Mouse (Mus musculus) testis, adult 2 months (tissue): ENCODE measurements around the gene Mospd3. TPM values are rescaled to one million over a fixed set of nuclear protein-coding genes. Genes with fewer than 3 reads are reported as not detected.
A peak's percentile ranks its signal among the peaks of the same experiment; 100 is the strongest.

ENCODE experiments used
- H3K27ac ChIP-seq: fragments of 200-500 bp; 2 replicates; pipeline ENCODE4 v1.5.1; 2012; ENCODE audit warnings: low read depth, low read length; ENCODE audit not compliant: control insufficient read depth, insufficient read depth
- H3K27me3 ChIP-seq: fragments of 200-500 bp; 2 replicates; pipeline ENCODE4 v1.6.1; 2012; ENCODE audit warnings: mild to moderate bottlenecking, low read length, moderate library complexity; ENCODE audit not compliant: control insufficient read depth, insufficient read depth
- H3K36me3 ChIP-seq: fragments of 200-500 bp; 2 replicates; pipeline ENCODE4 v1.6.1; 2012; ENCODE audit warnings: mild to moderate bottlenecking, low read length; ENCODE audit not compliant: control insufficient read depth, insufficient read depth
- H3K4me1 ChIP-seq: fragments of 200-500 bp; 2 replicates; pipeline ENCODE4 v1.6.1; 2012; ENCODE audit warnings: low read length; ENCODE audit not compliant: control insufficient read depth, insufficient read depth
- H3K4me3 ChIP-seq: fragments of 200-500 bp; 2 replicates; pipeline ENCODE4 v1.5.1; 2012; ENCODE audit warnings: low read depth, mild to moderate bottlenecking, low read length, moderate library complexity, mixed read lengths; ENCODE audit not compliant: control insufficient read depth
- CTCF ChIP-seq: fragments of 200-500 bp; IDR thresholded peaks from 2 replicates; pipeline ENCODE4 v1.5.1; 2012; ENCODE audit warnings: low read depth, mild to moderate bottlenecking, inconsistent platforms, low read length, moderate library complexity; ENCODE audit not compliant: control insufficient read depth, insufficient read depth, insufficient replicate concordance
- POLR2A ChIP-seq: fragments of 200-500 bp; IDR thresholded peaks from 2 replicates; pipeline ENCODE4 v1.6.1; 2012; ENCODE audit warnings: low read depth, mild to moderate bottlenecking, inconsistent platforms, low read length, moderate library complexity; ENCODE audit not compliant: control insufficient read depth
- polyA plus RNA-seq: library from polyadenylated mRNA; depleted of rRNA; stranded (reverse); fragments of >200 nt; gene quantifications from 2 replicates; pipeline ENCODE4 v1.2.3, GENCODE M21; 2012

Gene Mospd3
- polyA plus RNA-seq, 1 experiment: 45.2 TPM

DNA sequence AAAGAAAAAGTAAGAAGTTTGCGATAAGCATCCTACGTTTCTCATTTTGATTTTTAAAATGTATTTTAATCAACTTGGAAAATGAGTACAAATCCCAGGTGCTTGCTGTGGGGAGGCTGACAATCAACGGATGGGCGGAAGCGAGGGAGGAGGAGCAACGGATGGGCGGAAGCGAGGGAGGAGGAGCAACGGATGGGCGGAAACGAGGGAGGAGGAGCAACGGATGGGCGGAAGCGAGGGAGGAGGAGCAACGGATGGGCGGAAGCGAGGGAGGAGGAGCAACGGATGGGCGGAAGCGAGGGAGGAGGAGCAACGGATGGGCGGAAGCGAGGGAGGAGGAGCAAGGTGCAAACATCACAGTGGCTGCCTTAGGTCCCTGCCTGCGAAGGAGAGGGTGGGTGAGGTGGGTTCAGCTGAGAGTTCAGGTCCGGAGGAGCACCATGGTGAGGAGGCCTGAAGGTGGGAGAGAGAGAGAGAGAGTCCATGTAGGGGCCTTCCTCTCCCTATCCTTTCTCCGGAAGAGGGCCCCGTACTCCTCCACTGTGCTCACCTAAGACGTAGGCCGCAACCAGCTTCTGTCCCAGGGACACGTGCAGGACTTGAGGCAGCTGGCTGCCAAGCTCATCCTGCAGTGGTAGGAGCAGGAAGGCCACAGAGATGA lies 4.1 kb downstream of the Mospd3 start:
- no peaks in the 10 kb centered on the region for H3K36me3 ChIP-seq
- H3K4me3 ChIP-seq: peak overlapping the region; percentile 87
- TF ChIP-seq CTCF: no peak
- TF ChIP-seq POLR2A: peak; percentile 70; the same call in 1 of the 2 replicates
- H3K4me1 ChIP-seq: peaks cover 15% of the 10 kb centered on the region
- peak overlapping the region; percentile 90 for H3K27ac ChIP-seq
- no peaks in the 10 kb centered on the region for H3K27me3 ChIP-seq

DNA sequence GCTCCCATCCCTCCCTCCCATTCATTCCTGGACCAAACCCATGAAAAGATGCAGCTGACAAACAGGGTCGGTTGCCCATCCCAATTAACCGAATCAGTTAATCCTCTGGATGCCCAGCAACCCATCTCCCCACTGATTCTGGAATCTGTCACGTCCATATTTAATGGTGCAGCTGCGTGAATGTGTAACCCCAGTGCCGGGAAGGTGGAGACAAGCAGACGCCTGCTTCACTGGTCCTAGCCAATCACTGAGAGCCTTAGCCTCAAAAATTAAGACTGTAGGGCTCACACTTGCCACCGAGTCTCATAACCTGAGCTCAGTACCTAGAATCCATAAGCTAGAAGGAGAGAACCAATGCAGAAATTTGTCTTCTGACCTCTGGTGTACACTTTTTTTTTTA lies 4.9 kb downstream of the Mospd3 start:
- H3K36me3 ChIP-seq: no peaks in the 10 kb centered on the region
- H3K4me1 ChIP-seq: peaks cover 15% of the 10 kb centered on the region
- no peak overlapping the region for H3K27ac ChIP-seq
- no peak for TF ChIP-seq CTCF
- no peak for TF ChIP-seq POLR2A
- H3K27me3 ChIP-seq: no peaks in the 10 kb centered on the region
- no peak overlapping the region for H3K4me3 ChIP-seq

DNA sequence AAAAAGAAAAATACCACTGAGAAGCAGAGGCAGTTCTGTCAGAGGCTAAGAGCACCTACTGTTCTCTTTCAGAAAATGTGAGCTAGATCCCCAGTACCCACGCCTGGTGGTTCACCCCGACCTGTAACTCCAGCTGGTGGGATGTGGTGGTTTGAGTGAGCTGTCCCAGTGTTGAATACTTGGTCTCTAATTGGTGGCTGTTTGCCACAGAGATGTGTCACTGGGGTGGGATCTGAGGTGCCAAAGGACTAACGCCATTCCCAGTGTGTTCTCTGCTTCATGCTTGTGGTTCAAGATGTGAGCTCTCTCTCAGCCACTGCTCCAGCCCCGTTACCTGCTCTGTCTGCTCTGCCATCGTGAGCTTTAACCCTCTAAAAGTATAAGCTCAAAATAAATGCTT lies 10.4 kb downstream of the Mospd3 start:
- Histone ChIP-seq H3K36me3 (no peaks in the 10 kb centered on the region), H3K27me3 (no peaks in the 10 kb centered on the region), H3K27ac (no peak overlapping the region), H3K4me1 (peaks cover 2% of the 10 kb centered on the region), H3K4me3 (no peak overlapping the region)
- TF ChIP-seq CTCF: no peak

DNA sequence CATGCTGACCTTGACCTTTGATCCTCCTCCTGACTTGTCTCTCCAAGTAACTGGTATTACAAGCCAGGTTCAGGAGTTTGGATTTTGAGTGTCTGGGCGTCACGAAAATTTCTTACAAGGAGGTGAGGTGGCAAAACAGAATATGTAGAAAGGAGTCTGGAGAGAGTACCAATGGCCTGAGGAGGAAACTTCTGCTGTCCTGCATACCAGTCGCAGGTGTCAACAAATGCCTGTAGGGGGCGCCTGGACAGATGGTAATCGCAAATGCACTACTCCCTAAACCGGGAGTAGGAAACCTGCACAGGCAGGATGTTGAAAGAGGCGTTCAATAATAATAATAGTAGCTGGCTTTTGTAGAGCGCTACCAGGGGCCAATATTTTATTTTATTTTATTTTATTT lies 15.9 kb downstream of the Mospd3 start:
- no peaks in the 10 kb centered on the region for H3K27me3 ChIP-seq
- no peak overlapping the region for H3K4me3 ChIP-seq
- no peak overlapping the region for H3K27ac ChIP-seq
- peaks cover 16% of the 10 kb centered on the region for H3K4me1 ChIP-seq
- no peaks in the 10 kb centered on the region for H3K36me3 ChIP-seq
- TF ChIP-seq CTCF (peak; percentile 44; the same call in 1 of the 2 replicates), POLR2A (no peak)

DNA sequence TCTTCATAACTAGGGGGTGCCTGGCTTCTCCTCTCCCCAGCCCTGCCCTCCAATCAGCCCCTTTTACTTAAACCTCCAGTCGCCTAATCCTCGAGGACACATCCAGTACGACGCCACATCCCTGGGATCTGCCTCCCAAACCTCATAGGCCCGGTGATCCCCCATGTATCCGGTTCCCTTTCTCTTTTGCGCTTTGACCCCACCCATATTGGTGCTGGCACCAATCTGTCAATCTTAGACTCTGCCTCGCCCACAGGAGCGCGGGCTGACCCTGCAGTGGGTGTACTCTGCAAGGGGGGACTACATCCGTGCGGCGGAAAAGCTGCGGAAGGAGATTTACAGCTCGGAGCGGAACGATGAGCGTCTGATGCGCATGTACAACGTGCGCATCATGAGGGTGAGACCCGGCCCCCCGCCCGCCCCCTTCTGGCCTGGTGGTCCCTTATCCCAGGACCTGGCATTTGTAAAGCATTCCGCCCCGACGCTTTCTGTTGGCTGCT lies 17.1 kb downstream of the Mospd3 start:
- peak overlapping the region; percentile 53 for H3K4me3 ChIP-seq
- no peak overlapping the region for H3K27ac ChIP-seq
- TF ChIP-seq CTCF (no peak), POLR2A (no peak)
- peaks cover 16% of the 10 kb centered on the region for H3K4me1 ChIP-seq
- H3K27me3 ChIP-seq: no peaks in the 10 kb centered on the region
- H3K36me3 ChIP-seq: no peaks in the 10 kb centered on the region

DNA sequence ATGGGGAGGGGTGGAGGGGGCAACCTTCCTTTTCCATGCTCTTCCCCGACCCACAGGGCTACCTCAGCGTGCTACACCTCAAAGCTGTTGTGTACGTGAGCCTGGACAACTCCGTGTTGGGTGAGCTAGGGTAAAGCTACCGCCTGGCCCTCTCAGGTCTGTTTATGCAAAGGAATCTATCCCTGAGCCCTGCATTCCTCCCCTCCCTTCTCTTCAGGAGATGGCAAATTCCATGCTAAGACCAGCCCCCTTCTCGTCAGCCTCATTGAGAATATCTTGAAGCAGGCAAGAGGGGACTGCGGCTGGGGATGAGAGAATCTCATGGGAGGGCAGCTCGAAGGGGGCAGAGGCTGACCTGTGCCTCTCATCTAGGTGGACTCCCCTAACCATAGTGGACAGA lies 18.2 kb downstream of the Mospd3 start:
- Histone ChIP-seq H3K4me3 (no peak overlapping the region), H3K27me3 (no peaks in the 10 kb centered on the region), H3K4me1 (peaks cover 16% of the 10 kb centered on the region), H3K27ac (no peak overlapping the region), H3K36me3 (no peaks in the 10 kb centered on the region)
- TF ChIP-seq CTCF (no peak), POLR2A (no peak)

DNA sequence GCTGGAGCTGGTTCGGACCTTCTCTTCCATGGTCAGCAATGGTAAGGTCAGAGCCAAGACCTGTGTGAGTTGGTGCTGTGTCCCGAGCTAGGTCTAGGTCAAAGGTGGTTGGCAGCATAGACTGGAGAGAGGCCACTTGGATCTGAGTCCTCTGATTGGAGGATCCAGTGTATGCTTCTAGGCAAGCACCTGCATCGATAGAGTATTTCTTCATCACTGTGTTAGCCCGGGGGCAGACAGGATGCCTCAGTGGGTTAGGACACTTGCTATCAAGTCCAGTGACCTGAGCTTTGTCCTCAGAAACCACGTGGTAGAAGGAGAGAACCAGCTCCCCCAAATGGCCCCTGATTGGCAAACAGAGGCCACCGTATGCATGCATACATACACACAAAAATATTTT lies 20.6 kb downstream of the Mospd3 start:
- H3K27ac ChIP-seq: no peak overlapping the region
- H3K4me1 ChIP-seq: peaks cover 14% of the 10 kb centered on the region
- no peaks in the 10 kb centered on the region for H3K36me3 ChIP-seq
- no peak overlapping the region for H3K4me3 ChIP-seq
- no peak for TF ChIP-seq POLR2A
- no peak for TF ChIP-seq CTCF
- no peaks in the 10 kb centered on the region for H3K27me3 ChIP-seq

DNA sequence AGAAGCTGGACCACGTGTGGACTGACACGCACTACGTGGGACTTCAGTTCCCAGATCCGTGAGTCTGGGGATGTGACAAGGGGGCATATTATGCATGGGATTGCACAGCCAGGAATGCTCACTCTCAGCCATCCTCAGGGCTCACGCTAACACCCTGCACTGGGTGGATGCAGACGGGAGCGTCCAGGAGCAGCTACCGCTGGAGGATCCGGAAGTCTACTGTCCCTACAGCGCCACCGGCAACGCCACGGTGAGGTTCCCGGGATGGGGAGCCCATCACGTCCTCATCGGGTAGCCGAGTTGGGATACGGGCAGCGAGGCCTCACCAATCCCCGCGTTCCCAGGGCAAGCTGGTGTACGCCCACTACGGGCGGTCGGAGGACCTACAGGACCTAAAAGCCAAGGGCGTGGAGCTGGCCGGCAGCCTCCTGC lies 26.4 kb downstream of the Mospd3 start:
- peaks cover 31% of the 10 kb centered on the region for H3K4me1 ChIP-seq
- peak overlapping the region; percentile 63 for H3K4me3 ChIP-seq
- TF ChIP-seq POLR2A (no peak), CTCF (peak; percentile 29; the same call in 1 of the 2 replicates)
- no peak overlapping the region for H3K27ac ChIP-seq
- H3K36me3 ChIP-seq: no peaks in the 10 kb centered on the region
- H3K27me3 ChIP-seq: no peaks in the 10 kb centered on the region
